In the genomic region with DNA sequence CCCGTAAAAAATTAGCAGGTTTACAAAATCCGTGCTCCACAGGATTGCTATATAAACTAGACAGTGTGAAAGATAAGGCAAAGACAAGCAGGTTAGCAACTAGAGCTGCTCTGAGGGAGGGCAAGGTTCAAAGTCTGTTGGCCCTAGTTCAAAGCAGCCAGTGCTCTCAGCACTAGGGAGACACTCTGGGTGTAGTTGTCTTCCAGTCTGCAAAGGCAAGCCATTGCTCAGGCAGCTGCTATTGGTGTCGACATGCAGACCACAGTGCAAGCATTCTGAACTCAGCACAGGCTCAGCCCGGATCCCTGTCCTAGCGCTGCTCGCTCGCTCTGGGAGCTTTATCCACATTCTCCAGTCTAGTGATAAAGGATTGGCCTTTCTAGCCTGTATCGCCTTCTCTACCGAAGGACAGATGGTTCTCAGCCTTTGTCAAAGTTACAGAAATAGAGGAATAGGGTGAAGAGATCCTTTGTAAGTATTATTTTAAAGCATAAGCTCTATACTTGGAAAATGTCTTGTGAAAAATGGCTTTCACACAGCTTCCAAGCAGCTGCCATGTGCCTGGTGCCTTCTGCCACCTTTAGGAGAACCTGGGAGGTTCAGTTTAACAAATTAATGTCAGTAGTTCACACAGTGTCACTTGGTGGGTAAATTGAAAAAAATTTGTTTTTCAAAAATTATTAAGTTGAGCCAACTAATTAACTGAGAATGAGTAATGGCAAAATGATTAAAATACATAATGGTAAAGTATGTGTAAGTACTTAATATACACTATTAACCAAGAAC, we compare ENCODE assay signal across 13 mouse cellular contexts. TPM values are rescaled to one million over a fixed set of nuclear protein-coding genes. Genes with fewer than 3 reads are reported as not detected.
A peak's percentile ranks its signal among the peaks of the same experiment; 100 is the strongest.
DNase-seq lines count a peak whose midpoint lies in the region; ATAC-seq and TF ChIP-seq lines count a peak whose summit lies in the region.
"Had no signal": no experiment of that assay in that cellular context is flagged by ENCODE, and none has a peak within 500 bp of the region (broad histone marks: within the 10 kb centered on the region; RNA-seq: fewer than 3 reads in every experiment).

No protein-coding gene starts in this region.

- H3K9ac ChIP-seq in intestine, embryonic 16.5 days (ENCODE audit: low read depth, low read length) = no peak overlapping the region
- no peak overlapping the region for H3K9ac ChIP-seq in kidney, embryonic 16.5 days (replicated peaks; ENCODE audit: low read length)
- H3K9ac ChIP-seq: embryonic facial prominence, embryonic 12.5 days; limb, embryonic 12.5 days; stomach, embryonic 15.5 days had no signal

- H3K9me3 ChIP-seq in intestine, embryonic 16.5 days (ENCODE audit: control insufficient read depth, low read length) = peaks cover 5% of the 10 kb centered on the region; the same call in 1 of the 2 replicates
- H3K9me3 ChIP-seq in kidney, embryonic 16.5 days (ENCODE audit: low read length) = peaks cover 6% of the 10 kb centered on the region; the same call in 1 of the 2 replicates
- H3K9me3 ChIP-seq: stomach, embryonic 15.5 days had no signal

- peak; percentile 50 for TF ChIP-seq CTCF in left cerebral cortex, adult 2 months (IDR thresholded peaks at IDR 0.05)

- no peaks in the 10 kb centered on the region for H3K4me1 ChIP-seq in intestine, embryonic 16.5 days (ENCODE audit: control insufficient read depth, insufficient read depth, low read length)
- H3K4me1 ChIP-seq in kidney, embryonic 16.5 days (ENCODE audit: insufficient read depth, low read length) = no peaks in the 10 kb centered on the region
- H3K4me1 ChIP-seq: embryonic facial prominence, embryonic 12.5 days; stomach, embryonic 15.5 days had no signal

- no peak for DNase-seq in left cerebral cortex, adult 2 months (ENCODE audit: extremely low spot score in 1 of 2, low spot score in 2 of 2)
- no peak for DNase-seq in left cerebral cortex, adult 9 months (ENCODE audit: low spot score in 2 of 2)
- DNase-seq in thymus, postnatal 10 days (ENCODE audit: low spot score in 2 of 2) = peak; percentile 35 to 43
- DNase-seq in cerebellum, postnatal 10 days = no peak
- DNase-seq in right cerebral cortex, adult 18-20 months = no peak

- no peak overlapping the region for H3K4me2 ChIP-seq in intestine, embryonic 16.5 days (ENCODE audit: low read depth, low read length)
- H3K4me2 ChIP-seq in kidney, embryonic 16.5 days (replicated peaks; ENCODE audit: low read depth, low read length) = no peak overlapping the region
- H3K4me2 ChIP-seq: embryonic facial prominence, embryonic 12.5 days; limb, embryonic 12.5 days; stomach, embryonic 15.5 days had no signal

- H3K4me3 ChIP-seq in left cerebral cortex, adult 2 months = no peak overlapping the region
- no peak overlapping the region for H3K4me3 ChIP-seq in intestine, embryonic 16.5 days (ENCODE audit: low read length)
- H3K4me3 ChIP-seq in kidney, embryonic 16.5 days (ENCODE audit: low read length) = no peak overlapping the region
- H3K4me3 ChIP-seq: embryonic facial prominence, embryonic 12.5 days; limb, embryonic 12.5 days; stomach, embryonic 15.5 days had no signal

- intact Hi-C loops in left cerebral cortex, adult 2 months (cut with DNase I) = no loop called here

- no peaks in the 10 kb centered on the region for H3K36me3 ChIP-seq in intestine, embryonic 16.5 days (ENCODE audit: control insufficient read depth, insufficient read depth, low read length)
- H3K36me3 ChIP-seq in kidney, embryonic 16.5 days (ENCODE audit: insufficient read depth, low read length) = no peaks in the 10 kb centered on the region
- H3K36me3 ChIP-seq: embryonic facial prominence, embryonic 12.5 days; limb, embryonic 12.5 days; stomach, embryonic 15.5 days had no signal

- H3K27me3 ChIP-seq in intestine, embryonic 16.5 days (replicated peaks; ENCODE audit: control insufficient read depth, insufficient read depth, low read length) = no peaks in the 10 kb centered on the region
- H3K27me3 ChIP-seq in kidney, embryonic 16.5 days (ENCODE audit: insufficient read depth, low read length) = no peaks in the 10 kb centered on the region
- H3K27me3 ChIP-seq: embryonic facial prominence, embryonic 12.5 days; limb, embryonic 12.5 days; stomach, embryonic 15.5 days had no signal

- no peak overlapping the region for H3K27ac ChIP-seq in left cerebral cortex, adult 2 months
- peak overlapping the region; percentile 44; the same call in 1 of the 2 replicates for H3K27ac ChIP-seq in intestine, embryonic 16.5 days (ENCODE audit: low read length)
- no peak overlapping the region for H3K27ac ChIP-seq in kidney, embryonic 16.5 days (ENCODE audit: low read length)
- H3K27ac ChIP-seq: embryonic facial prominence, embryonic 12.5 days; limb, embryonic 12.5 days; stomach, embryonic 15.5 days had no signal

- WGBS in intestine, embryonic 16.5 days = 54% methylated on average over 9 of the region's 9 CpGs
- WGBS in kidney, embryonic 16.5 days = 77% methylated on average over 9 of the region's 9 CpGs

- ATAC-seq in intestine, embryonic 16.5 days = peak; percentile 96
- ATAC-seq in kidney, embryonic 16.5 days (ENCODE audit: low FRiP score, low TSS enrichment) = peak; percentile 31; the same call in 1 of the 2 replicates
- ATAC-seq: forebrain, embryonic 16.5 days had no signal

RNA-seq across cellular contexts. Expression of a gene that starts 5.5 kb away (rescaled TPM):
- under 1 TPM; 0.30 to 0.86 TPM for total RNA-seq in left cerebral cortex, adult 2 months (2021)
- polyA plus RNA-seq in intestine, embryonic 16.5 days (2015; fragmentation: Nextera tagmentation; extraction: Ambion mirVana) = 0.04 and 0.11 TPM in 2 replicates
- 0.05 and 0.23 TPM in 2 replicates for polyA plus RNA-seq in kidney, embryonic 16.5 days (2015; fragmentation: Nextera tagmentation; extraction: Ambion mirVana)
- total RNA-seq: heart, adult 8-10 months; megakaryocyte progenitor cell, adult 5-6 weeks had no signal

RNA-seq across cellular contexts. Expression of a gene that starts 16.9 kb away (rescaled TPM):
- 10 to 100 TPM; 55.8 to 61.1 TPM for total RNA-seq in left cerebral cortex, adult 2 months (2021)
- 110 and 117 TPM in 2 replicates for polyA plus RNA-seq in intestine, embryonic 16.5 days (2015; fragmentation: Nextera tagmentation; extraction: Ambion mirVana)
- 143 and 146 TPM in 2 replicates for polyA plus RNA-seq in kidney, embryonic 16.5 days (2015; fragmentation: Nextera tagmentation; extraction: Ambion mirVana)

RNA-seq across cellular contexts. Expression of a gene that starts 37.3 kb away (rescaled TPM):
- 1 to 10 TPM; 3.5 to 4.7 TPM for total RNA-seq in left cerebral cortex, adult 2 months (2021)
- polyA plus RNA-seq in intestine, embryonic 16.5 days (2015; fragmentation: Nextera tagmentation; extraction: Ambion mirVana) = 62.6 and 64.6 TPM in 2 replicates
- polyA plus RNA-seq in kidney, embryonic 16.5 days (2015; fragmentation: Nextera tagmentation; extraction: Ambion mirVana) = 35.4 and 37.0 TPM in 2 replicates

RNA-seq across cellular contexts. Expression of a gene that starts 42.8 kb away (rescaled TPM):
- 10 to 100 TPM in 1 of 2 experiments, 1 to 10 TPM in 1; 9.6 to 13.9 TPM for total RNA-seq in left cerebral cortex, adult 2 months (2021)
- polyA plus RNA-seq in intestine, embryonic 16.5 days (2015; fragmentation: Nextera tagmentation; extraction: Ambion mirVana) = 19.6 and 24.9 TPM in 2 replicates
- 39.8 and 49.7 TPM in 2 replicates for polyA plus RNA-seq in kidney, embryonic 16.5 days (2015; fragmentation: Nextera tagmentation; extraction: Ambion mirVana)
- total RNA-seq: megakaryocyte progenitor cell, adult 5-6 weeks had no signal

Comparison
In these comparisons a context has a peak if more than half of its experiments do, and no peak if none do; other contexts are left out.
1. DNase-seq: peak in thymus, postnatal 10 days (2 of 2); none in left cerebral cortex, adult 2 months (0 of 2), left cerebral cortex, adult 9 months (0 of 2), cerebellum, postnatal 10 days (0 of 2) and right cerebral cortex, adult 18-20 months (single experiment).